Mouse (Mus musculus): ENCODE results near the gene Fgd3. TPM values are rescaled to one million over a fixed set of nuclear protein-coding genes. Genes with fewer than 3 reads are reported as not detected.

Gene Fgd3
- 0.62 and 0.83 TPM in 2 replicates for polyA plus RNA-seq (2016; fragmentation: Nextera tagmentation; extraction: Ambion mirVana)

DNA sequence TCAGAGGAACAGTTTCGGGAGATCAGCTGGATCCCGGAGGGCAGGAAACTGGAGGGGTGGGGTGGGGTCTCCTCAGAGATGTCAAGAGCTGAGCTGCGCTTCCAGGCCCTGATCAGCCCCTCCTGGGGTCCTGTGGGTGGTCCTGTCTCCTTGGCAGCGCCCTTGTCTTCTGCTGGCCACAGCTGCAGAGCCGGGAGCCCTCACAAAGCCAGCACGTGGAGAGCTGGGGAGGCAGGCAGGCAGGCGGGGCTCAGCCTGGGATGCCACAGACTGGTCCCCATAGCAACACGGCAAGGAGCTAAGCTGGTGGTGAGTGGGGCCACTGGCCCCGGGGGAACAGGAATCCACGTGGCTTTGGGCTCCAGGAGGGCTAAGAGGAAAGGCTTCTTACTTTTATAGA is at the start of gene Fgd3:
Gene Fgd3, minus strand, starts transcription at position 272 of the 400 bp plus-strand sequence.
- DNase-seq (ENCODE audit: low spot score): peak; percentile 70

DNA sequence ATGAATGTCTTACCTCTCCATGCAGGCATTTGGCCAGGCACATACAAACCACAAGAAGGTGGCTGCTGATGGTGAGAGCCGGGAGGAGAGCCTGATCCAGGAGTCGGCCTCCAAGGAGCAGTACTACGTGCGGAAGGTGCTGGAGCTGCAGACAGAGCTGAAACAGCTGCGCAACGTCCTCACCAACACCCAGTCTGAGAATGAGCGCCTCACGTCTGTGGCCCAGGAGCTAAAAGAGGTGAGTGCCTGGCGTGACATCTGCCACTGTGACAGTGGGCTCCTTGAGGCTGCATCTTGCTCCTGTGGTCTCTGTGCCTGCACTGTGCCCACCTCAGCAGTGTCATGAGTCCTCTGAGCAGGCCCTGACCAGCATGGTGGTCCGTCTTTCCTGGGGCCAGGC is 49.3 kb upstream of the Fgd3 start:
- no peaks in the 10 kb centered on the region for H3K27me3 ChIP-seq (ENCODE audit: low read depth, poor library complexity, severe bottlenecking)
- DNase-seq (ENCODE audit: low spot score): no peak
- no peaks in the 10 kb centered on the region for H3K9me3 ChIP-seq (replicated peaks)
- no peak overlapping the region for H3K4me3 ChIP-seq
- H3K4me1 ChIP-seq: peaks cover 33% of the 10 kb centered on the region
- H3K36me3 ChIP-seq: peaks cover 51% of the 10 kb centered on the region
- WGBS: 97% methylated on average over 10 of the region's 10 CpGs
- no peak overlapping the region for H3K27ac ChIP-seq

More for the DNA sequence above, at the start of gene Fgd3:
- WGBS: 10% methylated on average over 10 of the region's 10 CpGs
- Histone ChIP-seq H3K4me3 (peak within 1 kb of the TSS; percentile 47), H3K36me3 (no peaks in the 10 kb centered on the region), H3K4me1 (peaks cover 21% of the 10 kb centered on the region), H3K9me3 (replicated peaks) (no peaks in the 10 kb centered on the region), H3K27ac (peak within 1 kb of the TSS; percentile 83), H3K27me3 (ENCODE audit: low read depth, poor library complexity, severe bottlenecking) (no peaks in the 10 kb centered on the region)

DNA sequence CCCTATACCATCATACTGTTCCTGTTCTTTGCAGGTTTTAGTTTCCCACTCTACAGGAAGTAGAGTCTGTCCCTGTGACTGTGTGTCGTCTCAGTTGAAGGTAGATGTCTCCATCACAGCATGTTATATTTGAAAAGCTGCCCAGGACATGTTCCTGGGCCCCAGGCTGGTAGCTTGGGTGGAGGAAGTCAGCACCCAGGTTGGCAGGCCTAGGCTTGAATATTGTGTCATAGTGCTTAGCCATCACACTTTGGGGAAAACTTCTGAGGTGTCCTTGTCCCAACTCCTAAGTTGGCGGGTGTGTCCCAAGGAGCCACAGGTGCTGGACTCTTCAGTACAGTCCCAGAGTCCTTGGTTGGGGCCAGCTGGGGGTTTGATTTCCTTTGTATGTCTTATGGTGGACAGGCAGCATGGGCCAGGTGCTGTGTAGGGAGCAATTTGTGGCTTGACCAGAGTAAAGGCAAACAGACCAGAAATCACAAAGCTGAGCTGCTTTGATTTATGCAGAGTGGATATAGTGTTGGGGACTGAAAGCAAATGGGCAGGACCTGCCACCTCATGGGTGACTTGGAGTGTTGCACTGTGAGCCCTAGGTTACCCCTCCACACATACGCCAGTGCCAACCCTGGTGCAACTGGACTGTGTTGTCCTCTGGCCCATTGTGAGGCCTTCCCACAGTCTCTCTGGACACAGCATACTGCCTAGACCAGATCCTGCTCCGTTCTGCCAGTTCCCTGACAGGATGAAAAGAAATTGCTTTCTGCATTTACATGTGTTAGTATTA is 47.7 kb upstream of the Fgd3 start:
- no peaks in the 10 kb centered on the region for H3K27me3 ChIP-seq (ENCODE audit: low read depth, poor library complexity, severe bottlenecking)
- H3K27ac ChIP-seq: no peak overlapping the region; the same call in 1 of the 2 replicates
- peaks cover 33% of the 10 kb centered on the region for H3K4me1 ChIP-seq
- H3K36me3 ChIP-seq: peaks cover 38% of the 10 kb centered on the region
- 90% methylated on average over 4 of the region's 4 CpGs for WGBS
- no peak for DNase-seq (ENCODE audit: low spot score)
- no peaks in the 10 kb centered on the region for H3K9me3 ChIP-seq (replicated peaks)
- H3K4me3 ChIP-seq: no peak overlapping the region

DNA sequence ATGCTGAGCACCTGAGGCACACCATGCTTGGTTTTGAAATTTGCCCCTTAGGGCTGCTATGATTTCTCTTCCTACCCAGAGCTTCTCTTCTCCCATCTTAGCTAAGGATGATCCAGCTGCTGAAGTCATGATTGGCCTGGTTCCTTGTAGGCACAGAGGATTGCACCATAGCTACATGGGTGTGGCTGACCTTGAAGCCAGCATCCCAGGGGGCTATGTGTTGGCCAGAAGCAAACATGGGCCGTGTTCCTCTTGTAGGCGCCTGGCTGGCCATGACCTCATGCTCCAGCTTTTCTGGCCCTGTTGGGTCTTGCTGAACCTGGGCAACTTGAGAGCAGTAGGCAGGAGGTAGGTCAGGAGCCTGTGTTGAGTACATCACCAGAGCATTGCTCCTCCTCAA is 44.6 kb upstream of the Fgd3 start:
- WGBS: 94% methylated on average over 2 of the region's 2 CpGs
- Histone ChIP-seq H3K4me1 (peaks cover 10% of the 10 kb centered on the region), H3K27ac (no peak overlapping the region)

DNA sequence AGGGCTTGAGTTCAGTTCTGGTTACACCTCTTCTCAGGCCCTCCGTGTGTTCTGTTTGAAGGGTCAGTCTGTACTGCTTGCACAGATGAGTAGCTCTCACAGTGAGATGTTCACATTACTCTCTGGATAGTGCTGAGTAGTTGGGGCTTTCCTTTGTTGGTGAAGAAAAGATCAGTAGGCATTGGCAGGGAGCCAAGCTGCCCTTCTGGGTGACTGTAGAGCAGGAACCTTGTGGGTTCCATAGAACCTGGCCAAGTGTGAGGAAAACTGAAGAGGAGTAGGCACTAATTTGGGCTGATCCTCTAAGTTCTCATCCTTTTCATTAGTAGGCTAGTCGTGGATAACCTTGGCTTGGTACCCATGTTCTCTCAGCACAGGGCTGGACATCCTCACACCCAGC is 42.7 kb upstream of the Fgd3 start:
- H3K36me3 ChIP-seq: peaks cover 3% of the 10 kb centered on the region; the same call in 1 of the 2 replicates
- no peak for DNase-seq (ENCODE audit: low spot score)
- no peaks in the 10 kb centered on the region for H3K27me3 ChIP-seq (ENCODE audit: low read depth, poor library complexity, severe bottlenecking)
- peaks cover 5% of the 10 kb centered on the region; the same call in 1 of the 2 replicates for H3K4me1 ChIP-seq
- no peak overlapping the region for H3K4me3 ChIP-seq
- H3K27ac ChIP-seq: no peak overlapping the region
- H3K9me3 ChIP-seq (replicated peaks): no peaks in the 10 kb centered on the region
- whole genome bisulfite sequencing: 90% methylated on average over 2 of the region's 2 CpGs

More for the DNA sequence above, 44.6 kb upstream of the Fgd3 start:
- H3K4me3 ChIP-seq: no peak overlapping the region
- H3K36me3 ChIP-seq: peaks cover 7% of the 10 kb centered on the region
- H3K27me3 ChIP-seq (ENCODE audit: low read depth, poor library complexity, severe bottlenecking): no peaks in the 10 kb centered on the region
- DNase-seq (ENCODE audit: low spot score): no peak
- no peaks in the 10 kb centered on the region for H3K9me3 ChIP-seq (replicated peaks)

DNA sequence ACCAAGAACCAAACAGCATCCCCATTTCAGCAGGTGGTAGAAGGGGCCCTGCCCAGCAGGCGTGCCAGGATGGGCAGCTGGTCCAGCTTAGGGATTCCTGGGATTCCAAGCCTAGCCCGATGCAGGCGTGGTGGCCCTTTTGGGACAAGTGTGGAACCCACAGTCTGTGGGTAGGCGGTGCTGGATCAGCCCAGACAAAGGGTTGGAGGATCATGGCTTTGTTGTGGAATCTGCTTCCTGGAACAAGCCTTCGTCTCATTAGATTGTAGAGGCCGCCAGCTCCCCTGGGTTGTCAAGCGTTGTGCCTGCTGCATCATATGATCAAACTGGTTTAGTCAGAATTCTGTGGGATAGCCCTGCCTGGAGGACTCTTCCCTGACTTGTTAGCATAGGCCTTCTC is 42.3 kb upstream of the Fgd3 start:
- Histone ChIP-seq H3K27me3 (ENCODE audit: low read depth, poor library complexity, severe bottlenecking) (no peaks in the 10 kb centered on the region), H3K27ac (no peak overlapping the region), H3K9me3 (replicated peaks) (no peaks in the 10 kb centered on the region), H3K4me1 (peaks cover 5% of the 10 kb centered on the region; the same call in 1 of the 2 replicates), H3K36me3 (peaks cover 7% of the 10 kb centered on the region), H3K4me3 (no peak overlapping the region)
- no peak for DNase-seq (ENCODE audit: low spot score)
- 91% methylated on average over 7 of the region's 7 CpGs for whole genome bisulfite sequencing

- DNase-seq (ENCODE audit: low spot score): no peak
- Histone ChIP-seq H3K36me3 (peaks cover 22% of the 10 kb centered on the region), H3K27me3 (ENCODE audit: low read depth, poor library complexity, severe bottlenecking) (no peaks in the 10 kb centered on the region), H3K9me3 (replicated peaks) (no peaks in the 10 kb centered on the region), H3K27ac (no peak overlapping the region), H3K4me1 (peaks cover 5% of the 10 kb centered on the region; the same call in 1 of the 2 replicates), H3K4me3 (no peak overlapping the region)
- WGBS: 60% methylated on average over 3 of the region's 3 CpGs
Measured at GRCm38 (mm10) chr13:49360906-49361406, 40.8 kb upstream of the Fgd3 start.

DNA sequence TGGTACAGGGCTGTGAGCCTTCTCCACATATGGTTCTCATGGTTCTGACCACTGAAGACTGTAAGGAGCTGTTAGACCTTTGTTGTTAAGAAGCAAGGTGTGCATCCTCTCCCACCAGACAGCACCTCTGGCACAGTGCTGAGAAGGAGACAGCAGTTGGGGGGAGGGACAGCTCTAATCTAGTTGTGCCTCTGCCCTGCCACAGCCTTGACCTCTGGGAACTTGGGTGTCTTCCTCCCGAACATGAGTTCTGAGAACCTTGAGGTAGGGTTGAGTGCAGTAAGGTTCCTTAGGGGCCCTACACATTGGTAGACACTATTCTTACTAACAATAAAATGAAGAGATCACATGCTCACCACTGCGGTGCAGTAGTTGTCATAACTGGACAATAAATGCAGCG is 38.1 kb upstream of the Fgd3 start:
- Histone ChIP-seq H3K27me3 (ENCODE audit: low read depth, poor library complexity, severe bottlenecking) (no peaks in the 10 kb centered on the region), H3K4me3 (no peak overlapping the region), H3K27ac (no peak overlapping the region), H3K4me1 (peaks cover 5% of the 10 kb centered on the region; the same call in 1 of the 2 replicates), H3K36me3 (peaks cover 28% of the 10 kb centered on the region), H3K9me3 (replicated peaks) (no peaks in the 10 kb centered on the region)
- DNase-seq (ENCODE audit: low spot score): no peak
- WGBS: 95% methylated on average over 3 of the region's 3 CpGs

DNA sequence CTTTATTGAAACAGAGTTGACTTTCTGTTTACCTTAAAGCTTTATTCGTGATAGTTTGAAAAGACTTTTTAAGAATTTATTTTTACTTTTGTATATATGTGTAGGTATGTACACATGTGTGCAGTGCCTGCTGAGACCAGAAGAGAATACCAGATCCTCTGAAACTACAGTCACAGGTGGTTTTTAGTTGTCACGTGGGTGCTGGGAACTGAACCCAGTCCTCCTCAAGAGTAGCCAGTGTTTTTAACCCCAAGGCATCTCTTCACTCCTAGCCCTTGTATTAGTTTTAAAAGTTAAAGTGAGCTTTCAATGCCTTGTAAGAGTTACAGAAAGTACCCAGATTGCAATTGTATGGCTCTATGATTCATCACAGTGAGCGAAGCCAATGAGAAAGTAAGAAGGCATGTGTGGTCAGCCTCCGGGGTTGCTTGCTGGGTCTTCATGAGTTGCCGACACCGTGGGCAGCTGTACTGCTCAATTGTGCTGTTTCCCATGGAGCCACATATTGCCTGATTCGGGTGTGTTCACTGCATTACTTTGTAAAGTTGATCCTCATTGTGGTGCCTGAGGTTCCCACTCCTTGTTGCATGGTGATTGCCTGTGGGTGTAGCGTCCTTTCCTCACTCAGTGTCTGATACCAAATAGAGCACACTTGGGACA is 37.4 kb upstream of the Fgd3 start:
- DNase-seq (ENCODE audit: low spot score): no peak
- Histone ChIP-seq H3K27me3 (ENCODE audit: low read depth, poor library complexity, severe bottlenecking) (no peaks in the 10 kb centered on the region), H3K4me1 (peaks cover 5% of the 10 kb centered on the region; the same call in 1 of the 2 replicates), H3K4me3 (no peak overlapping the region), H3K36me3 (peaks cover 28% of the 10 kb centered on the region), H3K9me3 (replicated peaks) (no peaks in the 10 kb centered on the region), H3K27ac (no peak overlapping the region)
- 97% methylated on average over 8 of the region's 8 CpGs for WGBS

GRCm38 (mm10) chr13:49356090-49356489 is 36.0 kb upstream of the Fgd3 start:
- Histone ChIP-seq H3K4me1 (no peaks in the 10 kb centered on the region), H3K27me3 (ENCODE audit: low read depth, poor library complexity, severe bottlenecking) (no peaks in the 10 kb centered on the region), H3K9me3 (replicated peaks) (no peaks in the 10 kb centered on the region), H3K4me3 (no peak overlapping the region), H3K36me3 (peaks cover 28% of the 10 kb centered on the region), H3K27ac (no peak overlapping the region)
- 86% methylated on average over 7 of the region's 7 CpGs for WGBS
- DNase-seq (ENCODE audit: low spot score): no peak

DNA sequence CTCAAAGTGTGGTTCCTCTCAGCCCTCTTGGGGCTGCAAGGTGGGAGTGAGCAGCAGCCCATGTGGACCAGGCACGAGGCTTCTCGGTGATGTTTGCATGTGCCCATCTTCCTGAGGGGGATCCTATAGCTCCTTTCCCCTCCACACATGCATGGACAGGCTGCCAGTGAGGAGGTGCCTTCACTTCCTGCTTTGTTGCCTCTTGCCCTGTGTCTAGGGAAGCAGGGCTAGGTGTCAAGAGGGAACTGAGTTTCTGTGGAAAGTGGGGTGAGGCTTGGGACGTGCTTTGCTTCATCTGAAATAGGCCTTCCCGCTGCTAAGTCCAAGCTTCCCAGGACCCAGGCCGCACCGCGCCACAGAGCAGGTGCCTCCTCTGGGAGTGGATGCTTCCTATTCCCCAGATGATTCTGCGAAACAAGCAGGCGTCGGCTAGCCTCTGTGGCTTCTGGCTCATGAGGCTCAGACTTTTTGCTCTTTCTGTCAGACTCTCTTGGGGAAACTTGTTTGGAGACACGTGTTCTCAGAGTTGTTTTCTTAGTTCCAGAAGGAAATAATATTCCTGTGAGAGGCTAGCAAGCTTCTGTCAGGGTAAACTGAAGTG is 35.5 kb upstream of the Fgd3 start:
- Histone ChIP-seq H3K9me3 (replicated peaks) (no peaks in the 10 kb centered on the region), H3K36me3 (peaks cover 28% of the 10 kb centered on the region), H3K27ac (no peak overlapping the region), H3K27me3 (ENCODE audit: low read depth, poor library complexity, severe bottlenecking) (no peaks in the 10 kb centered on the region), H3K4me3 (no peak overlapping the region), H3K4me1 (no peaks in the 10 kb centered on the region)
- DNase-seq (ENCODE audit: low spot score): no peak
- 92% methylated on average over 11 of the region's 11 CpGs for WGBS

GRCm38 (mm10) chr13:49353991-49354507 is 33.9 kb upstream of the Fgd3 start:
- H3K36me3 ChIP-seq: peaks cover 28% of the 10 kb centered on the region
- H3K27ac ChIP-seq: no peak overlapping the region
- no peaks in the 10 kb centered on the region for H3K4me1 ChIP-seq
- no peak overlapping the region for H3K4me3 ChIP-seq
- no peak for DNase-seq (ENCODE audit: low spot score)
- WGBS: 78% methylated on average over 5 of the region's 5 CpGs
- no peaks in the 10 kb centered on the region for H3K27me3 ChIP-seq (ENCODE audit: low read depth, poor library complexity, severe bottlenecking)
- no peaks in the 10 kb centered on the region for H3K9me3 ChIP-seq (replicated peaks)
